8 mouse cellular contexts compared by ENCODE assay signal in the genomic region with DNA sequence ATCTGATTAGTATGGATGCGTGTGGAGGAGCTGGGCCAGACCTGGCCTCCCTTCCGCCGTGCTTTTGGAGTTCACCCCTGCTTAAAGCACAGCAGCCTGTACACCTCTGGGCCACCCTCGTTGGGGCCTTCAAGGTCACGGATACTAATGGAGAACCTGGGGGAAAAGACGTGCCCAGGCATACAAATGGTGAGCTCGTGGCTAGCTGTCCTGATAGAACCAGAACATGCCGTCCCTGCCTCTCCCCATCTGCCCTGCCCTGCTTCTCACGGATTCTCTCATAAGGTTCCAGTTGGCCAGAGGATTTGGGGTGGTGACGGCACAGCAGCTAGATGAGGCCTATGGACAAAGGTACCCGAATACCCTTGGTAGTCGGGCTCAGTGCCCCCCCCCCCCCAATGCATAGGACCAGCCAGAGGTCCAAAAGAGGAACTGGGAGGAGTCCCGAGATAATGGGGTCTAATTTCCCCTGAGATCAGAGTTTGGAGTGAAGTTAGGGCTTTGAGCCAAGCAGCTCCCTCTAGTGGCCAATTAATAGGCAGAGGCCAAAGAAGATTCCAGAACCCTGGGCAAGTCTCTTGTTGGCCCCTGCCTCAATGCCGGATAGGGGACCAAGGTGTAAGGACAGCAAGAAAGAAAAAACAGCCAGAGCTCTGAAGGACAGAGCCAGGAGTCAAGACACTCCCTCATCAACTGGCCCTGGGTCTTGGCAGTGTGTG. TPM values are rescaled to one million over a fixed set of nuclear protein-coding genes. Genes with fewer than 3 reads are reported as not detected.
DNase-seq lines count a peak whose midpoint lies in the region; ATAC-seq and TF ChIP-seq lines count a peak whose summit lies in the region.
"Had no signal": no experiment of that assay in that cellular context is flagged by ENCODE, and none has a peak within 500 bp of the region (broad histone marks: within the 10 kb centered on the region; RNA-seq: fewer than 3 reads in every experiment).

No protein-coding gene starts in this region.

- intact Hi-C loops in heart, postnatal 14 days (cut with DNase I): loop anchor here (5.0 kb wide), 1 partner anchor 207 kb away; no protein-coding TSS in a partner anchor

- H3K9me3 ChIP-seq in kidney, embryonic 14.5 days (ENCODE audit: control insufficient read depth, low read length): no peaks in the 10 kb centered on the region
- peaks cover 4% of the 10 kb centered on the region for H3K9me3 ChIP-seq in CH12.LX (replicated peaks; ENCODE audit: low read length)

- H3K4me1 ChIP-seq in kidney, embryonic 14.5 days (ENCODE audit: control insufficient read depth, insufficient read depth, low read length): peaks cover 3% of the 10 kb centered on the region; the same call in 1 of the 2 replicates
- H3K4me1 ChIP-seq in CH12.LX (ENCODE audit: control insufficient read depth in 1 of 2, insufficient read depth in 2 of 2): peaks cover 0 to 14% of the 10 kb centered on the region in 2 experiments; a peak in 2 of 4 replicates
- H3K4me1 ChIP-seq in olfactory bulb, adult 2 months (ENCODE audit: control insufficient read depth, insufficient read depth, low read length): peaks cover 21% of the 10 kb centered on the region

- dilution Hi-C loops in CH12.LX (cut with MboI; ENCODE audit: extremely low pct_ligation_motif_present, extremely low pct_unique_long_range_greater_than_20kb, low sequenced_read_pairs): no loop called here

- no peak for TF ChIP-seq POLR2A in CH12.LX (IDR thresholded peaks at IDR 0.05; ENCODE audit: low read depth, low read length)
- no peak for TF ChIP-seq POLR2A in olfactory bulb, adult 2 months (IDR thresholded peaks at IDR 0.05; ENCODE audit: insufficient read depth, low read depth, low read length)

- H3K36me3 ChIP-seq in kidney, embryonic 14.5 days (ENCODE audit: control insufficient read depth, insufficient read depth, low read length): peaks cover 30% of the 10 kb centered on the region
- peaks cover 0 to 2% of the 10 kb centered on the region in 2 experiments for H3K36me3 ChIP-seq in CH12.LX (replicated peaks in 1 of 2; ENCODE audit: control insufficient read depth in 1 of 2, insufficient read depth in 1 of 2, low read length in 1 of 2)

- H3K27me3 ChIP-seq in kidney, embryonic 14.5 days (ENCODE audit: control insufficient read depth, insufficient read depth, low read length): no peaks in the 10 kb centered on the region
- peaks cover 40% of the 10 kb centered on the region for H3K27me3 ChIP-seq in CH12.LX (replicated peaks)

- no peak overlapping the region for H3K4me2 ChIP-seq in kidney, embryonic 14.5 days (replicated peaks; ENCODE audit: low read depth, low read length)
- no peak overlapping the region for H3K4me2 ChIP-seq in CH12.LX (ENCODE audit: insufficient read depth, low read depth, poor library complexity, severe bottlenecking)

- peak; percentile 27 for TF ChIP-seq RAD21 in CH12.LX (IDR thresholded peaks at IDR 0.05; ENCODE audit: low read depth, low read length)

- ATAC-seq in kidney, embryonic 14.5 days (ENCODE audit: low FRiP score, low TSS enrichment): no peak

- H3K9ac ChIP-seq in kidney, embryonic 14.5 days (ENCODE audit: low read depth, low read length): no peak overlapping the region
- no peak overlapping the region for H3K9ac ChIP-seq in CH12.LX (ENCODE audit: insufficient read depth, low read depth)

- peak; percentile 64 to 74 for TF ChIP-seq CTCF in CH12.LX (conservative IDR thresholded peaks at IDR 0.05 in 1 of 2, IDR thresholded peaks at IDR 0.05 in 1 of 2; ENCODE audit: low read depth in 2 of 2, low read length in 2 of 2)
- TF ChIP-seq CTCF in olfactory bulb, adult 2 months (IDR thresholded peaks at IDR 0.05; ENCODE audit: insufficient read depth, low read depth, low read length): peak; percentile 66; the same call in 1 of the 2 replicates

- H3K27ac ChIP-seq in kidney, embryonic 14.5 days (ENCODE audit: low read depth, low read length): no peak overlapping the region
- no peak overlapping the region for H3K27ac ChIP-seq in CH12.LX (ENCODE audit: insufficient read depth, low read depth)
- H3K27ac ChIP-seq in olfactory bulb, adult 2 months (ENCODE audit: insufficient read depth, low read depth, low read length): no peak overlapping the region

- WGBS in kidney, embryonic 14.5 days: 71% methylated on average over 14 of the region's 14 CpGs
- 62% methylated on average over 14 of the region's 14 CpGs for WGBS in olfactory bulb, adult 2 months

- in situ Hi-C loops in CH12.LX (cut with MboI; ENCODE audit: low pct_ligation_motif_present, low pct_unique_long_range_greater_than_20kb, low sequenced_read_pairs): no loop called here

- TF ChIP-seq EP300 in CH12.LX (IDR thresholded peaks at IDR 0.05; ENCODE audit: low read length): no peak

- H3K79me2 ChIP-seq in CH12.LX (replicated peaks; ENCODE audit: control insufficient read depth, extremely low read depth, insufficient read depth, poor library complexity, severe bottlenecking): no peaks in the 10 kb centered on the region

- peak; percentile 65 for DNase-seq in kidney, adult 18-20 months
- DNase-seq in CH12.LX (ENCODE audit: extremely low read depth): peak; percentile 54
- DNase-seq in MEL-GATA-1-ER (ENCODE audit: extremely low read depth, low read depth): peak; percentile 73
- peak; percentile 47 to 71 for DNase-seq in heart, postnatal 14 days
- DNase-seq in urinary bladder, postnatal 10 days (ENCODE audit: low spot score): no peak

- H3K4me3 ChIP-seq in kidney, embryonic 14.5 days (ENCODE audit: low read length): no peak overlapping the region
- no peak overlapping the region for H3K4me3 ChIP-seq in CH12.LX (replicated peaks in 1 of 3; ENCODE audit: low read depth in 2 of 3, low read length in 2 of 3, poor library complexity in 1 of 3)
- no peak overlapping the region for H3K4me3 ChIP-seq in olfactory bulb, adult 2 months (ENCODE audit: insufficient read depth, low read depth, low read length)
- H3K4me3 ChIP-seq: megakaryocyte, embryonic 14.5 days had no signal

TF ChIP-seq in CH12.LX, 34 proteins besides CTCF, POLR2A, EP300 and RAD21:
- TF ChIP-seq SMC3 (IDR thresholded peaks at IDR 0.05; ENCODE audit: low read depth, low read length): peak; percentile 49
- TF ChIP-seq ZC3H11A (IDR thresholded peaks at IDR 0.05; ENCODE audit: low read depth, low read length): no peak

RNA-seq across cellular contexts. Expression of gene Etnk2, which starts 17.1 kb away (rescaled TPM):
- 1.7 and 2.0 TPM in 2 replicates for polyA plus RNA-seq in kidney, embryonic 14.5 days (2014; fragmentation: Nextera tagmentation; extraction: Ambion mirVana)
- total RNA-seq in CH12.LX (2012; rRNA removed): 0.17 and 0.30 TPM in 2 replicates
- not detected in 2 replicates for total RNA-seq in CH12.LX (2014; rRNA removed)
- polyA plus RNA-seq in CH12.LX (2012; ENCODE audit: insufficient read length, low read depth): not detected in 2 replicates
- under 1 TPM; 0.49 to 0.67 TPM for total RNA-seq in heart, postnatal 14 days (2021)
- not detected in 2 replicates for polyA plus RNA-seq in olfactory bulb, adult 2 months (2012; ENCODE audit: insufficient read depth, insufficient read length, low replicate concordance, missing spikeins)

RNA-seq across cellular contexts. Expression of gene Ren1, which starts 30.2 kb away (rescaled TPM):
- polyA plus RNA-seq in kidney, embryonic 14.5 days (2014; fragmentation: Nextera tagmentation; extraction: Ambion mirVana): 50.2 and 92.1 TPM in 2 replicates
- 0.08 TPM in 1 of 2 replicates, not detected in the other for total RNA-seq in CH12.LX (2012; rRNA removed)
- total RNA-seq in CH12.LX (2014; rRNA removed): not detected in 2 replicates
- polyA plus RNA-seq in CH12.LX (2012; ENCODE audit: insufficient read length, low read depth): not detected in 2 replicates
- total RNA-seq in heart, postnatal 14 days (2021): under 1 TPM in 1 of 2 experiments, not detected in 1; 0.24 TPM
- polyA plus RNA-seq in olfactory bulb, adult 2 months (2012; ENCODE audit: insufficient read depth, insufficient read length, low replicate concordance, missing spikeins): not detected in 2 replicates

RNA-seq across cellular contexts. Expression of gene Sox13, which starts 43.7 kb away (rescaled TPM):
- 13.8 and 16.2 TPM in 2 replicates for polyA plus RNA-seq in kidney, embryonic 14.5 days (2014; fragmentation: Nextera tagmentation; extraction: Ambion mirVana)
- total RNA-seq in CH12.LX (2012; rRNA removed): 0.34 and 0.84 TPM in 2 replicates
- 0.81 and 0.90 TPM in 2 replicates for total RNA-seq in CH12.LX (2014; rRNA removed)
- polyA plus RNA-seq in CH12.LX (2012; ENCODE audit: insufficient read length, low read depth): 1.4 and 1.5 TPM in 2 replicates
- total RNA-seq in heart, postnatal 14 days (2021): 10 to 100 TPM; 22.3 to 23.9 TPM
- polyA plus RNA-seq in olfactory bulb, adult 2 months (2012; ENCODE audit: insufficient read depth, insufficient read length, low replicate concordance, missing spikeins): not detected in 2 replicates

RNA-seq across cellular contexts. Expression of gene Kiss1, which starts 58.8 kb away (rescaled TPM):
- polyA plus RNA-seq in kidney, embryonic 14.5 days (2014; fragmentation: Nextera tagmentation; extraction: Ambion mirVana): not detected in 2 replicates
- not detected in 2 replicates for total RNA-seq in CH12.LX (2012; rRNA removed)
- total RNA-seq in CH12.LX (2014; rRNA removed): not detected in 2 replicates
- not detected in 2 replicates for polyA plus RNA-seq in CH12.LX (2012; ENCODE audit: insufficient read length, low read depth)
- total RNA-seq in heart, postnatal 14 days (2021): not detected
- not detected in 2 replicates for polyA plus RNA-seq in olfactory bulb, adult 2 months (2012; ENCODE audit: insufficient read depth, insufficient read length, low replicate concordance, missing spikeins)

Comparison
In these comparisons a context has a peak if more than half of its experiments do, and no peak if none do; other contexts are left out.
1. RNA of gene Ren1, which starts 30.2 kb away (polyA plus RNA-seq): 50.2 to 92.1 TPM in kidney, embryonic 14.5 days; not detected in CH12.LX and not detected in olfactory bulb, adult 2 months; every median in the first group is over 10 times any median in the second.